Mouse (Mus musculus): ENCODE results near the gene Smpdl3b. TPM values are rescaled to one million over a fixed set of nuclear protein-coding genes. Genes with fewer than 3 reads are reported as not detected.

Gene Smpdl3b
- 1.9 TPM for polyA plus RNA-seq (2014; fragmentation: Illumina TruSeq; extraction: RNeasy Lipid Tissue Mini Kit (QIAGEN cat#74804); ENCODE audit: low read depth, low replicate concordance)

DNA sequence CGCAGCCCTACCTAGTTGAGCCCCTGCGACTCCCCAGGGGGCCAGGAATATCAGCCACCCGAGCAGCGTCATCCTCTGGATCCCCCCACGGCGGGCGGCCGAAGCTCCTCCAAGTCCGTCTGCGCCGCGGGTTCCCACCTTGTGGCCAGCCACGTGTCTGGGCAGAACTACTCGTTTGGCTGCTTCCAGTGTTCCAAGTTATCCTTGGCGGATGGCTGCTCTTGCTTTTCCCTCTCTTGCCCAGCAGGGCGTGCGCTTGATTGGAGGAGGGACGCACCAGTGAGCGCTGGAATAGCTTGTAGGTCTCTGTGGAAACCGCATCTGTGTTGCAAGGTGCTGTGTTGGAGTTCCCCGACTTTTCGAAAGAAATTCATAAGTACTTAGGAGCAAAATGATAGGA lies at the start of gene Smpdl3b:
Gene Smpdl3b, minus strand, starts transcription at position 279 of the 400 bp plus-strand sequence.

GRCm38 (mm10) chr4:132796196-132796886 lies 39.3 kb upstream of the Smpdl3b start, which contains the start of gene Themis2:
TSS of gene Themis2 (minus strand) at chr4:132796387.

GRCm38 (mm10) chr4:132767914-132768876 lies 11.1 kb upstream of the Smpdl3b start, which contains the start of gene Rpa2:
TSS of gene Rpa2 (plus strand) at chr4:132768332.

DNA sequence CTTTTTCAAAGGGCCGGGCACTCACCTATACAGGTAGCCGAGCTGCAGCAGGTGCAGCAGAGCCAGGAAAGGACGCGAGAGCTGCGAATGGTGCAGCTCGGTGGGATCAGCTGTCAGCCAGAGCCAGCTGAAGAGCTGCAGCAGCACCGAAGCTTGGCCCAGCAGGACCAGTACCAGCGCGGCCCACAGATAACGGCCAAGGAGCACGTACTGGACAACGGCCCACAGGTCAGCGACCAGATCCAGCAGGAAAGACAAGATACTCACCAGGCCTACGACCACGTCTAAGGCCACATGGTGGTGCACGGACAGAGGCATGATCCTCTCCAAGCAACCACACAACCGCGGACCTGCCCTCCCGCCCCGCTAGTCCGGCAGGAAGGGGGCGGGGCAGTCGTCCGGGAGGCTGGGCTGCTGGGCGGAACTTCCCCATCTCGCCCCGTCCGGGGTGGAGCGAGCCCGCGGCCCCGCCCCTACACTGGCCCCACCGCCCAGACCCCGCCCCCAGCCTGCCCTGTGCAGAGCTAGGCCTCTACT lies 24.8 kb downstream of the Smpdl3b start, which contains the start of gene Xkr8:
Gene Xkr8, minus strand, starts transcription at position 399 of the 537 bp plus-strand sequence.

Other genes starting within 250 kb of the Smpdl3b start
- gene Sesn2, start 246.8 kb downstream of the Smpdl3b start, polyA plus RNA-seq (2014; fragmentation: Illumina TruSeq; extraction: RNeasy Lipid Tissue Mini Kit (QIAGEN cat#74804); ENCODE audit: low read depth, low replicate concordance), result 0.79 TPM
- 336 TPM for gene Atpif1, start 223.6 kb downstream of the Smpdl3b start, polyA plus RNA-seq (2014; fragmentation: Illumina TruSeq; extraction: RNeasy Lipid Tissue Mini Kit (QIAGEN cat#74804); ENCODE audit: low read depth, low replicate concordance)
- gene Dnajc8, start 221.7 kb downstream of the Smpdl3b start, polyA plus RNA-seq (2014; fragmentation: Illumina TruSeq; extraction: RNeasy Lipid Tissue Mini Kit (QIAGEN cat#74804); ENCODE audit: low read depth, low replicate concordance), result 198 TPM
- 1.8 TPM for gene Ptafr, start 193.2 kb downstream of the Smpdl3b start, polyA plus RNA-seq (2014; fragmentation: Illumina TruSeq; extraction: RNeasy Lipid Tissue Mini Kit (QIAGEN cat#74804); ENCODE audit: low read depth, low replicate concordance)
- 31.7 TPM for gene Eya3, start 118.3 kb downstream of the Smpdl3b start, polyA plus RNA-seq (2014; fragmentation: Illumina TruSeq; extraction: RNeasy Lipid Tissue Mini Kit (QIAGEN cat#74804); ENCODE audit: low read depth, low replicate concordance)
- 1.7 TPM for gene Xkr8, start 24.7 kb downstream of the Smpdl3b start, polyA plus RNA-seq (2014; fragmentation: Illumina TruSeq; extraction: RNeasy Lipid Tissue Mini Kit (QIAGEN cat#74804); ENCODE audit: low read depth, low replicate concordance)
- gene Rpa2, start 11.1 kb upstream of the Smpdl3b start, polyA plus RNA-seq (2014; fragmentation: Illumina TruSeq; extraction: RNeasy Lipid Tissue Mini Kit (QIAGEN cat#74804); ENCODE audit: low read depth, low replicate concordance), result 4.5 TPM
- gene Themis2, start 39.1 kb upstream of the Smpdl3b start, polyA plus RNA-seq (2014; fragmentation: Illumina TruSeq; extraction: RNeasy Lipid Tissue Mini Kit (QIAGEN cat#74804); ENCODE audit: low read depth, low replicate concordance), result 1.2 TPM
- 7.9 TPM for gene Ppp1r8, start 85.9 kb upstream of the Smpdl3b start, polyA plus RNA-seq (2014; fragmentation: Illumina TruSeq; extraction: RNeasy Lipid Tissue Mini Kit (QIAGEN cat#74804); ENCODE audit: low read depth, low replicate concordance)
- gene Stx12, start 127.3 kb upstream of the Smpdl3b start, polyA plus RNA-seq (2014; fragmentation: Illumina TruSeq; extraction: RNeasy Lipid Tissue Mini Kit (QIAGEN cat#74804); ENCODE audit: low read depth, low replicate concordance), result 174 TPM
- gene Fam76a, start 165.3 kb upstream of the Smpdl3b start, polyA plus RNA-seq (2014; fragmentation: Illumina TruSeq; extraction: RNeasy Lipid Tissue Mini Kit (QIAGEN cat#74804); ENCODE audit: low read depth, low replicate concordance), result 34.2 TPM
- 1.3 TPM for gene Fgr, start 216.8 kb upstream of the Smpdl3b start, polyA plus RNA-seq (2014; fragmentation: Illumina TruSeq; extraction: RNeasy Lipid Tissue Mini Kit (QIAGEN cat#74804); ENCODE audit: low read depth, low replicate concordance)

Data from sigmoid colon, adult 10 weeks (tissue).